Mouse (Mus musculus) midbrain, postnatal 0 days (tissue): ENCODE measurements at regions not wholly inside any gene's neighbourhood (a gene's known extent, or its start where the extent isn't known, plus 50 kb on each side); places are given as distances from the start of the nearest gene placed in this dataset.

ENCODE experiments used
- ATAC-seq: fragments of 200-750 bp; cut with Nextera tagmentation; 2 replicates; pipeline ENCODE4 v1.8.0; 2017; ENCODE audit warnings: moderate number of reproducible peaks, mild to moderate bottlenecking, moderate TSS enrichment, moderate library complexity; ENCODE audit not compliant: low FRiP score
- DNase-seq: peaks from one replicate; pipeline ENCODE4 v3.0.0-alpha.2; 2015; ENCODE audit warnings: low spot score
- H3K27ac ChIP-seq: fragments of 300-500 bp; sonication (generic); 2 replicates; pipeline ENCODE4 v1.5.1; 2014; ENCODE audit warnings: low read depth, mild to moderate bottlenecking, low read length, mixed read lengths
- H3K27me3 ChIP-seq: fragments of 300-500 bp; sonication (generic); 2 replicates; pipeline ENCODE4 v1.6.1; 2014; ENCODE audit warnings: low read length, control low read depth, mixed read lengths; ENCODE audit not compliant: insufficient read depth
- H3K36me3 ChIP-seq: fragments of 300-500 bp; sonication (generic); 2 replicates; pipeline ENCODE4 v1.6.1; 2014; ENCODE audit warnings: low read length, control low read depth, mixed read lengths; ENCODE audit not compliant: insufficient read depth
- H3K4me1 ChIP-seq: fragments of 300-500 bp; sonication (generic); 2 replicates; pipeline ENCODE4 v1.6.1; 2014; ENCODE audit warnings: mild to moderate bottlenecking, control low read depth, antibody characterized with exemption, low read length, mixed read lengths; ENCODE audit not compliant: insufficient read depth
- H3K4me2 ChIP-seq: fragments of 300-500 bp; sonication (generic); 2 replicates; pipeline ENCODE4 v1.6.1; 2014; ENCODE audit warnings: low read depth, mild to moderate bottlenecking, low read length, mixed read lengths; ENCODE audit not compliant: poor library complexity, severe bottlenecking
- H3K4me3 ChIP-seq: fragments of 300-500 bp; sonication (generic); 2 replicates; pipeline ENCODE4 v1.5.1; 2014; ENCODE audit warnings: low read depth, mild to moderate bottlenecking, low read length, moderate library complexity
- H3K9ac ChIP-seq: fragments of 300-500 bp; sonication (generic); replicated peaks from 2 replicates; pipeline ENCODE4 v1.6.1; 2014; ENCODE audit warnings: mild to moderate bottlenecking, low read length, moderate library complexity, mixed read lengths; ENCODE audit not compliant: poor library complexity, severe bottlenecking
- H3K9me3 ChIP-seq: fragments of 300-500 bp; sonication (generic); 2 replicates; pipeline ENCODE4 v1.6.1; 2016; ENCODE audit warnings: low read length, control low read depth
- CTCF ChIP-seq: IDR thresholded peaks from 2 replicates; pipeline ENCODE4 v1.5.1; 2016; ENCODE audit warnings: antibody characterized with exemption, mild to moderate bottlenecking
- WGBS: fragments of 180-500 bp; shearing (Covaris S2); extraction: QIAGEN DNeasy Blood & Tissue Kit; methylation state at CpG from one replicate; pipeline ENCODE4 v1.1.7; 2014; 5-methylcytosine and 5-hydroxymethylcytosine counted together

- Histone ChIP-seq H3K4me2 (no peak overlapping the region), H3K9ac (no peak overlapping the region), H3K9me3 (no peaks in the 10 kb centered on the region), H3K27me3 (no peaks in the 10 kb centered on the region), H3K4me1 (no peaks in the 10 kb centered on the region), H3K27ac (no peak overlapping the region), H3K4me3 (no peak overlapping the region), H3K36me3 (no peaks in the 10 kb centered on the region)
- 87% methylated on average over 2 of the region's 2 CpGs for WGBS
- no peak for TF ChIP-seq CTCF
- ATAC-seq (no peak), DNase-seq (no peak)
Observed at GRCm38 (mm10) chr15:3672586-3672985, 89.3 kb upstream of the Ghr start.

GRCm38 (mm10) chr15:3671169-3671568 lies 87.9 kb upstream of the Ghr start:
- Histone ChIP-seq H3K9me3 (no peaks in the 10 kb centered on the region), H3K4me2 (no peak overlapping the region), H3K27me3 (no peaks in the 10 kb centered on the region), H3K36me3 (no peaks in the 10 kb centered on the region), H3K27ac (no peak overlapping the region), H3K9ac (no peak overlapping the region), H3K4me3 (no peak overlapping the region), H3K4me1 (no peaks in the 10 kb centered on the region)
- DNase-seq (no peak), ATAC-seq (no peak)
- TF ChIP-seq CTCF = no peak
- 81% methylated on average over 3 of the region's 3 CpGs for WGBS

- Histone ChIP-seq H3K4me2 (no peak overlapping the region), H3K9me3 (no peaks in the 10 kb centered on the region), H3K27ac (no peak overlapping the region), H3K4me1 (no peaks in the 10 kb centered on the region), H3K27me3 (no peaks in the 10 kb centered on the region), H3K36me3 (no peaks in the 10 kb centered on the region), H3K4me3 (no peak overlapping the region), H3K9ac (no peak overlapping the region)
- no peak for DNase-seq
- TF ChIP-seq CTCF = no peak
- 68% methylated on average over 1 of the region's 1 CpGs for WGBS
- no peak for ATAC-seq
Observed at GRCm38 (mm10) chr15:3669411-3669810, 86.1 kb upstream of the Ghr start.

GRCm38 (mm10) chr15:3668863-3669262 lies 85.6 kb upstream of the Ghr start:
- H3K4me1 ChIP-seq = no peaks in the 10 kb centered on the region
- H3K9me3 ChIP-seq = no peaks in the 10 kb centered on the region
- no peak overlapping the region for H3K27ac ChIP-seq
- DNase-seq = no peak
- 96% methylated on average over 2 of the region's 2 CpGs for WGBS
- no peaks in the 10 kb centered on the region for H3K27me3 ChIP-seq
- H3K9ac ChIP-seq = no peak overlapping the region
- no peak for TF ChIP-seq CTCF
- H3K4me3 ChIP-seq = no peak overlapping the region
- no peak for ATAC-seq
- no peaks in the 10 kb centered on the region for H3K36me3 ChIP-seq
- no peak overlapping the region for H3K4me2 ChIP-seq

GRCm38 (mm10) chr15:3648741-3649140 lies 65.4 kb upstream of the Ghr start:
- no peaks in the 10 kb centered on the region for H3K36me3 ChIP-seq
- H3K4me2 ChIP-seq = no peak overlapping the region
- H3K9me3 ChIP-seq = no peaks in the 10 kb centered on the region
- no peaks in the 10 kb centered on the region for H3K4me1 ChIP-seq
- no peak for ATAC-seq
- TF ChIP-seq CTCF = no peak
- H3K27me3 ChIP-seq = no peaks in the 10 kb centered on the region
- DNase-seq = no peak
- WGBS = 83% methylated on average over 1 of the region's 1 CpGs
- H3K9ac ChIP-seq = no peak overlapping the region
- H3K4me3 ChIP-seq = no peak overlapping the region
- H3K27ac ChIP-seq = no peak overlapping the region

GRCm38 (mm10) chr15:3640091-3640490 lies 56.8 kb upstream of the Ghr start:
- no peak for TF ChIP-seq CTCF

More at GRCm38 (mm10) chr15:3640091-3640490, 56.8 kb upstream of the Ghr start:
- Histone ChIP-seq H3K4me2 (no peak overlapping the region), H3K9me3 (no peaks in the 10 kb centered on the region), H3K27me3 (no peaks in the 10 kb centered on the region), H3K9ac (no peak overlapping the region), H3K4me3 (no peak overlapping the region), H3K36me3 (no peaks in the 10 kb centered on the region), H3K27ac (no peak overlapping the region), H3K4me1 (no peaks in the 10 kb centered on the region)
- WGBS = 59% methylated on average over 5 of the region's 5 CpGs
- ATAC-seq (no peak), DNase-seq (no peak)
